Mouse (Mus musculus) intestine, postnatal 0 days (tissue): ENCODE measurements around the gene Gatm. TPM values are rescaled to one million over a fixed set of nuclear protein-coding genes. Genes with fewer than 3 reads are reported as not detected.
A peak's percentile ranks its signal among the peaks of the same experiment; 100 is the strongest.

Experiments used
- ATAC-seq: fragments of 200-750 bp; cut with Nextera tagmentation; 2 replicates; pipeline ENCODE4 v1.8.0; 2017; ENCODE audit warnings: mild to moderate bottlenecking, moderate TSS enrichment, moderate library complexity
- H3K27ac ChIP-seq: fragments of 300-500 bp; sonication (generic); 2 replicates; pipeline ENCODE4 v1.5.1; 2014; ENCODE audit warnings: mild to moderate bottlenecking, low read depth, low read length, moderate library complexity
- H3K27me3 ChIP-seq: fragments of 300-500 bp; sonication (generic); replicated peaks from 2 replicates; pipeline ENCODE4 v1.6.1; 2014; ENCODE audit warnings: low read length, mixed read lengths; ENCODE audit not compliant: control insufficient read depth, insufficient read depth
- H3K36me3 ChIP-seq: fragments of 300-500 bp; sonication (generic); 2 replicates; pipeline ENCODE4 v1.6.1; 2014; ENCODE audit warnings: mild to moderate bottlenecking, moderate library complexity; ENCODE audit not compliant: control insufficient read depth, insufficient read depth
- H3K4me1 ChIP-seq: fragments of 300-500 bp; sonication (generic); replicated peaks from 2 replicates; pipeline ENCODE4 v1.6.1; 2014; ENCODE audit warnings: antibody characterized with exemption, low read length, mixed read lengths; ENCODE audit not compliant: control insufficient read depth, insufficient read depth
- H3K4me2 ChIP-seq: fragments of 300-500 bp; sonication (generic); replicated peaks from 2 replicates; pipeline ENCODE4 v1.6.1; 2014; ENCODE audit warnings: low read depth, mild to moderate bottlenecking, moderate library complexity
- H3K4me3 ChIP-seq: fragments of 300-500 bp; sonication (generic); 2 replicates; pipeline ENCODE4 v1.5.1; 2014; ENCODE audit warnings: low read depth, low read length
- H3K9ac ChIP-seq: fragments of 300-500 bp; sonication (generic); 2 replicates; pipeline ENCODE4 v1.6.1; 2014; ENCODE audit warnings: mild to moderate bottlenecking, low read depth, low read length
- H3K9me3 ChIP-seq: fragments of 300-500 bp; sonication (generic); 2 replicates; pipeline ENCODE4 v1.6.1; 2016; ENCODE audit warnings: mixed run types; ENCODE audit not compliant: control insufficient read depth
- CTCF ChIP-seq: sonication (generic); IDR thresholded peaks from 2 replicates; pipeline ENCODE4 v1.5.1; 2016; ENCODE audit warnings: low read depth, mild to moderate bottlenecking, control low read depth, antibody characterized with exemption, moderate library complexity
- WGBS: fragments of 180-500 bp; shearing (Covaris S2); extraction: QIAGEN DNeasy Blood & Tissue Kit; methylation state at CpG from one replicate; pipeline ENCODE4 v1.1.7; 2014; 5-methylcytosine and 5-hydroxymethylcytosine counted together
- polyA plus RNA-seq: library from polyadenylated mRNA; unstranded; fragments of >200 nt; fragmentation: Nextera tagmentation; extraction: Ambion mirVana; gene quantifications from 2 replicates; pipeline ENCODE4 v1.2.1, GENCODE M21; 2015

Gene Gatm
- polyA plus RNA-seq, 1 experiment from 2014 or later: 184 TPM

- whole genome bisulfite sequencing: under 1% methylated on average over 75 of the region's 75 CpGs
- H3K9ac ChIP-seq: peak overlapping the region; percentile 91
- no peaks in the 10 kb centered on the region for H3K9me3 ChIP-seq
- peaks cover 19% of the 10 kb centered on the region for H3K36me3 ChIP-seq
- H3K4me3 ChIP-seq: peak overlapping the region; percentile 88
- peak; percentile 82 for ATAC-seq
- H3K4me1 ChIP-seq: no peaks in the 10 kb centered on the region
- peak overlapping the region; percentile 70 for H3K27ac ChIP-seq
- 0 out of 2 replicates have a peak, but pooled peaks have one; percentile 14 for TF ChIP-seq CTCF
- no peaks in the 10 kb centered on the region for H3K27me3 ChIP-seq
- peak overlapping the region; percentile 100 for H3K4me2 ChIP-seq
Observed at GRCm38 (mm10) chr2:122630465-122631225, 19.5 kb upstream of the Gatm start.

- 51% methylated on average over 6 of the region's 6 CpGs for WGBS
- ATAC-seq: no peak
Observed at GRCm38 (mm10) chr2:122629871-122630270, 18.8 kb upstream of the Gatm start.

DNA sequence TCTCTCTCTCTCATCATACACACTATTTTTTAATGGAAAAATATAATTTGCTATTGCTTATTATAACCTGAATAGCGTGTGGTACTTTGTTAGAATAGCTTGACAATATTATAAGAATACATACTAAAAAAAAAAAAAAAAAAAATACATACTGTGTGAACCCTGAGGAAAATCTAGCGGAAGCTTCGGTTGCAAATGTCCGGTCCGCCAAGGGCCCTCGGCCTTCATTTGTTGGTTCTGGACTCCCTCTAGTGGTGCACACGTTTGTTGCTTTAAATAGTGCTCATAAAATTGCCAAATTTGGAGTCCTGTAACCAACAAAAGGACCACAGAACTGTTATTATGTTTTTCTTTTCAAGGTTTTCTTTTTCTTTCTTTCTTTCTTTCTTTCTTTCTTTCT is 17.9 kb upstream of the Gatm start:
- Histone ChIP-seq H3K4me2 (no peak overlapping the region), H3K4me1 (no peaks in the 10 kb centered on the region), H3K9me3 (no peaks in the 10 kb centered on the region), H3K36me3 (peaks cover 16% of the 10 kb centered on the region), H3K27ac (no peak overlapping the region), H3K27me3 (no peaks in the 10 kb centered on the region), H3K9ac (no peak overlapping the region), H3K4me3 (no peak overlapping the region)
- WGBS: under 1% methylated on average over 7 of the region's 7 CpGs
- TF ChIP-seq CTCF: peak; percentile 87
- ATAC-seq: no peak

More at GRCm38 (mm10) chr2:122629871-122630270, 18.8 kb upstream of the Gatm start:
- no peak for TF ChIP-seq CTCF
- Histone ChIP-seq H3K4me3 (peak overlapping the region; percentile 88), H3K27me3 (no peaks in the 10 kb centered on the region), H3K9ac (no peak overlapping the region), H3K4me1 (no peaks in the 10 kb centered on the region), H3K27ac (no peak overlapping the region), H3K36me3 (peaks cover 19% of the 10 kb centered on the region), H3K4me2 (peak overlapping the region; percentile 100), H3K9me3 (no peaks in the 10 kb centered on the region)

DNA sequence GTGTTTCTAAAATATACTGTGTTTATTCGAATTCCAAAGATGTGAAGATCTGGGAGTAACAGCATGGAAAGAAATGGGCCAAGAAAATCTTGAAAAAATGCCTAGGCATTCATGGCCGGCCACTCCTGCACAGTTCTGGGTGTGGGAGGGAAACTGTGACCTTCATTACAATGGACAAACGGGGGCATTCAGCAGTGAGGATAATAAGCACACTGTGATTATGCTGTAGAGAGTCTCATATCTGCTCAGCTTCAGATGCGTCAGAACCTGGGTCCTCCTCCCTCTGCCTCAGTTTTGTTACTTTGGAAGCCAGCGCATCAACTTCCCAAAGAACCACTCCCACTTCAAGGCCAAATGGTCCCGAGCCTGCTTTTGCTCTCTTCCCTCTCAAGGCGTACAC is 14.8 kb upstream of the Gatm start:
- Histone ChIP-seq H3K9ac (no peak overlapping the region), H3K36me3 (no peaks in the 10 kb centered on the region)
- 54% methylated on average over 7 of the region's 7 CpGs for WGBS

GRCm38 (mm10) chr2:122621337-122622110 is 10.4 kb upstream of the Gatm start:
- no peaks in the 10 kb centered on the region for H3K27me3 ChIP-seq
- H3K9me3 ChIP-seq: no peaks in the 10 kb centered on the region
- 80% methylated on average over 9 of the region's 9 CpGs for WGBS
- no peak for TF ChIP-seq CTCF
- H3K4me3 ChIP-seq: no peak overlapping the region
- no peaks in the 10 kb centered on the region for H3K4me1 ChIP-seq
- no peak overlapping the region for H3K9ac ChIP-seq
- no peak for ATAC-seq
- no peak overlapping the region for H3K27ac ChIP-seq
- H3K36me3 ChIP-seq: no peaks in the 10 kb centered on the region
- no peak overlapping the region for H3K4me2 ChIP-seq

More for the DNA sequence above, 14.8 kb upstream of the Gatm start:
- ATAC-seq: no peak
- no peak overlapping the region for H3K4me3 ChIP-seq
- no peak overlapping the region for H3K4me2 ChIP-seq
- no peak overlapping the region for H3K27ac ChIP-seq
- H3K4me1 ChIP-seq: no peaks in the 10 kb centered on the region
- TF ChIP-seq CTCF: no peak
- no peaks in the 10 kb centered on the region for H3K27me3 ChIP-seq
- H3K9me3 ChIP-seq: no peaks in the 10 kb centered on the region

- H3K4me2 ChIP-seq: no peak overlapping the region
- H3K4me1 ChIP-seq: no peaks in the 10 kb centered on the region
- no peak overlapping the region for H3K4me3 ChIP-seq
- H3K36me3 ChIP-seq: no peaks in the 10 kb centered on the region
- H3K27me3 ChIP-seq: no peaks in the 10 kb centered on the region
- H3K9ac ChIP-seq: no peak overlapping the region
- H3K9me3 ChIP-seq: no peaks in the 10 kb centered on the region
- no peak for ATAC-seq
- WGBS: 62% methylated on average over 4 of the region's 4 CpGs
- no peak overlapping the region for H3K27ac ChIP-seq
- TF ChIP-seq CTCF: no peak
Observed at GRCm38 (mm10) chr2:122618719-122619118, 7.6 kb upstream of the Gatm start.
